Mouse (Mus musculus) heart, adult 2 months (tissue): Measurements from ENCODE around the gene Spag6. TPM values are rescaled to one million over a fixed set of nuclear protein-coding genes. Genes with fewer than 3 reads are reported as not detected.
A peak's percentile ranks its signal among the peaks of the same experiment; 100 is the strongest.

ENCODE experiments used
- DNase-seq, 2 experiments: peaks; one replicate each; pipeline ENCODE4 v3.0.0; 2021
- H3K27ac ChIP-seq: fragments of 200-600 bp; 2 replicates; pipeline ENCODE4 v1.8.1; 2022
- H3K27me3 ChIP-seq: fragments of 200-500 bp; 2 replicates; pipeline ENCODE4 v1.6.1; 2012; ENCODE audit warnings: mild to moderate bottlenecking, low read length, inconsistent platforms, mixed read lengths; ENCODE audit not compliant: control insufficient read depth, insufficient read depth
- H3K36me3 ChIP-seq: fragments of 200-500 bp; 2 replicates; pipeline ENCODE4 v1.6.1; 2012; ENCODE audit warnings: low read length, inconsistent platforms; ENCODE audit not compliant: control insufficient read depth, insufficient read depth
- H3K4me1 ChIP-seq: fragments of 200-500 bp; 2 replicates; pipeline ENCODE4 v1.6.1; 2011; ENCODE audit warnings: low read length; ENCODE audit not compliant: control insufficient read depth, insufficient read depth
- H3K4me3 ChIP-seq: fragments of 200-600 bp; 2 replicates; pipeline ENCODE4 v1.8.1; 2022
- H3K79me2 ChIP-seq: fragments of 200-500 bp; replicated peaks from 2 replicates; pipeline ENCODE4 v1.6.1; 2012; ENCODE audit warnings: mild to moderate bottlenecking, inconsistent platforms, low read length, moderate library complexity, mixed read lengths; ENCODE audit not compliant: control insufficient read depth, insufficient read depth
- H3K9ac ChIP-seq: fragments of 200-500 bp; 2 replicates; pipeline ENCODE4 v1.6.1; 2012; ENCODE audit warnings: low read depth, mild to moderate bottlenecking, control low read depth, inconsistent platforms, low read length, mixed read lengths
- CTCF ChIP-seq: fragments of 200-600 bp; IDR thresholded peaks from 2 replicates; pipeline ENCODE4 v1.8.1; 2022; ENCODE audit warnings: antibody characterized with exemption, mild to moderate bottlenecking, moderate library complexity
- EP300 ChIP-seq: fragments of 200-500 bp; IDR thresholded peaks from 2 replicates; pipeline ENCODE4 v1.6.1; 2011; ENCODE audit warnings: low read depth, low read length, control low read depth; ENCODE audit not compliant: insufficient read depth
- POLR2A ChIP-seq: fragments of 200-500 bp; IDR thresholded peaks from 2 replicates; pipeline ENCODE4 v1.6.1; 2011; ENCODE audit warnings: mild to moderate bottlenecking, low read depth, low read length, control low read depth; ENCODE audit not compliant: insufficient read depth
- WGBS: fragments of 180-500 bp; shearing (Covaris S2); methylation state at CpG from one replicate; pipeline ENCODE4 v1.1.7; 2018; 5-methylcytosine and 5-hydroxymethylcytosine counted together
- intact Hi-C: fragments of 180-260 bp; cut with DNase I; formaldehyde crosslinking; loops from one replicate; pipeline ENCODE4 v1.15.1; 2025
- polyA plus RNA-seq: library from polyadenylated mRNA; depleted of rRNA; stranded (reverse); fragments of >200 nt; gene quantifications from 2 replicates; pipeline ENCODE4 v1.2.3, GENCODE M21; 2012
- total RNA-seq, 2 experiments: library from RNA; stranded (reverse); gene quantifications; 2 replicates each; pipeline ENCODE4 v1.2.3; 2021

Gene Spag6
- total and polyA plus RNA-seq, 3 experiments: 0.20 to 0.36 (median 0.26) TPM

- H3K27ac ChIP-seq: no peak overlapping the region
- intact Hi-C loops: no loop called here
- TF ChIP-seq CTCF (no peak), EP300 (no peak), POLR2A (no peak)
- H3K4me3 ChIP-seq: no peak overlapping the region
- no peaks in the 10 kb centered on the region for H3K27me3 ChIP-seq
- no peaks in the 10 kb centered on the region for H3K79me2 ChIP-seq
- no peaks in the 10 kb centered on the region for H3K4me1 ChIP-seq
- H3K36me3 ChIP-seq: no peaks in the 10 kb centered on the region
- H3K9ac ChIP-seq: no peak overlapping the region
- 69% methylated on average over 2 of the region's 2 CpGs for WGBS
- no peak for DNase-seq
Measured at GRCm38 (mm10) chr2:18739216-18739615, 45.4 kb downstream of the Spag6 start.

DNA sequence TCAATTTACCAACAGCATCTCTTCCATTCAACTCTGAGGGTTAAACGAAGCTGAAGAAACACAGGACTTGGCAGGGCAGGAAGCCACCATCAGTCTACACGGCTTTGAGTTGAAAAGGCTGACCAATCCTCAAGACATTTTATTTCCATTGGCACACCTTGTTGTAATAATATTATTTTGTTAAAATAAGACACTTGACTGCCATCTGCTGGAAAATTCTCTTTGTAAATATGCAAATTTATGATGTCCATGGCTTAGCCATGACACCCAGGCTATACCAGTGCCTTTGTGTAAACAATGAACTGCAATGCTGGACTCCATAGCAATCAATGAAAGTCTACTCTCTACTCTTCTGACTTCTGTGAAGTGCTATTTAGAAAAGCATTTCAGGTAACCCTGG, 62.3 kb downstream of the Spag6 start:
- Histone ChIP-seq H3K79me2 (no peaks in the 10 kb centered on the region), H3K36me3 (no peaks in the 10 kb centered on the region), H3K27me3 (no peaks in the 10 kb centered on the region), H3K4me3 (no peak overlapping the region), H3K27ac (no peak overlapping the region), H3K9ac (no peak overlapping the region), H3K4me1 (no peaks in the 10 kb centered on the region)
- intact Hi-C loops: loop anchor here (5.0 kb wide), 1 partner anchor 374 kb away; no protein-coding TSS in a partner anchor
- no peak for TF ChIP-seq POLR2A
- no peak for TF ChIP-seq EP300
- TF ChIP-seq CTCF: peak; percentile 65
- 30% methylated on average over 2 of the region's 2 CpGs for WGBS
- DNase-seq: no peak

DNA sequence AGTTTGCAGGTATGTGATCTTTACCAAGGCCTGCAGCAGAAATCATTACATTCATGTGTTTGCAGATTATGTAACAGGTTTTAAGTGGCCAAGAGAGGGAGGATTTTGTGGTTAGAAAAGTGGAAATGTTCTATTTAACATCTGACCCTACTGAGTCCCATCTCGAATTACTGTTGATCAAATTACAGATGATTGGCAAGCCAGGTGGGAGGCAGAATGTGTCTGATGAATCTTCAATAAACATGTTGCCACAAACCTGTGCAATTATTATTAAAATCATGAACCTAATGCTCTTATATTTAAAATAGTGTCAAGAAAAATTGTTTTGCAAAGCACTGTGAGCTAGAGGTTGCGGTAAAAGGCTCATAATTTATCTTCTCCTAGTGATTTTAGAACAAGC, 71.0 kb downstream of the Spag6 start:
- H3K36me3 ChIP-seq: peaks cover 5% of the 10 kb centered on the region
- no peak for DNase-seq
- peaks cover 2% of the 10 kb centered on the region for H3K4me1 ChIP-seq
- peak overlapping the region; percentile 99 for H3K27ac ChIP-seq
- no peaks in the 10 kb centered on the region for H3K79me2 ChIP-seq
- no peak overlapping the region for H3K9ac ChIP-seq
- 75% methylated on average over 2 of the region's 2 CpGs for WGBS
- no peaks in the 10 kb centered on the region for H3K27me3 ChIP-seq
- H3K4me3 ChIP-seq: no peak overlapping the region
- intact Hi-C loops: loop anchor here (2.0 to 10.0 kb wide), 6 partner anchors 73 to 738 kb away; partner anchors contain the start of genes Dnajc1, Skida1 and Spag6
- TF ChIP-seq EP300 (no peak), CTCF (no peak), POLR2A (no peak)

GRCm38 (mm10) chr2:18765481-18766249, 71.8 kb downstream of the Spag6 start:
- H3K36me3 ChIP-seq: peaks cover 5% of the 10 kb centered on the region
- H3K4me3 ChIP-seq: peak overlapping the region; percentile 96
- peaks cover 2% of the 10 kb centered on the region for H3K4me1 ChIP-seq
- H3K27me3 ChIP-seq: no peaks in the 10 kb centered on the region
- intact Hi-C loops: loop anchor here (2.0 to 10.0 kb wide), 7 partner anchors 73 to 738 kb away; partner anchors contain the start of genes Bmi1, Dnajc1, Skida1 and Spag6
- TF ChIP-seq EP300 (no peak), POLR2A (peak; percentile 58)
- peak; percentile 34 to 59 for DNase-seq
- no peaks in the 10 kb centered on the region for H3K79me2 ChIP-seq
- 4% methylated on average over 12 of the region's 12 CpGs for WGBS
- peak overlapping the region; percentile 35 for H3K9ac ChIP-seq
- H3K27ac ChIP-seq: peak overlapping the region; percentile 99

DNA sequence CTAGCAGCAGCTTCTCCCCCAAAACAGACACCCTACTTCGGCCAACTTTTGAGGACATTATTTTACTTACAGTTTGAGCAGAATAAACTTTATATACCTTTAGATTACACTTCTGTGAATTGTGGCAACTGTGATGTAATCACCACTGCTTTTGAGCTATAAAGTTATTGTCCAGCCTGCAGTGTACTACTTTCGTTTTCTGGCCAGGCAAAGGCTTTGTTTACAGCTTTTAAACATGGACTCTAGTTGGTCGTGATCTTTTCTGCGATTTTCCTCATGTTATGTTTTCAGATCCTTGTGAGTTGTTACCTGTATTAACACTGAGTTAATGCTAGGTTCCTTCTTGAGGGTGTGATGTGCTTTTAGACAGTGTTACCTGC, 72.6 kb downstream of the Spag6 start:
- no peaks in the 10 kb centered on the region for H3K79me2 ChIP-seq
- peak overlapping the region; percentile 99 for H3K27ac ChIP-seq
- H3K4me3 ChIP-seq: peak overlapping the region; percentile 96
- no peak for DNase-seq
- 9% methylated on average over 4 of the region's 4 CpGs for WGBS
- peaks cover 5% of the 10 kb centered on the region for H3K36me3 ChIP-seq
- no peaks in the 10 kb centered on the region for H3K27me3 ChIP-seq
- H3K9ac ChIP-seq: peak overlapping the region; percentile 94
- intact Hi-C loops: loop anchor here (2.0 to 10.0 kb wide), 6 partner anchors 74 to 739 kb away; partner anchors contain the start of genes Bmi1, Dnajc1, Skida1 and Spag6
- TF ChIP-seq CTCF (no peak), EP300 (no peak), POLR2A (no peak)
- peaks cover 2% of the 10 kb centered on the region for H3K4me1 ChIP-seq
